Mouse (Mus musculus) embryonic fibroblast, embryonic 13.5 days (primary cell): ENCODE measurements around the gene Lyrm7.

Experiments
- CTCF ChIP-seq: IDR thresholded peaks from 2 replicates; pipeline ENCODE4 v1.5.1; 2011; ENCODE audit warnings: mild to moderate bottlenecking, control low read depth, low read length, moderate library complexity, borderline replicate concordance; ENCODE audit not compliant: insufficient read depth
- POLR2A ChIP-seq: IDR thresholded peaks from 2 replicates; pipeline ENCODE4 v1.6.1; 2011; ENCODE audit warnings: low read depth, mild to moderate bottlenecking, control low read depth, low read length, moderate library complexity

- TF ChIP-seq CTCF (no peak), POLR2A (no peak)
Measured at GRCm38 (mm10) chr11:54909273-54909672, 48.6 kb upstream of the Lyrm7 start.
